Mouse (Mus musculus) bone marrow, adult 2 months (tissue): ENCODE data around the gene St3gal5. TPM values are rescaled to one million over a fixed set of nuclear protein-coding genes. Genes with fewer than 3 reads are reported as not detected.
"Not testable (repeated sequence)": the region's sequence is repeated elsewhere in the genome, so short reads cannot be mapped to it uniquely, and the experiment has no call there.

Source experiments
- H3K27ac ChIP-seq: fragments of 200-500 bp; 2 replicates; pipeline ENCODE4 v1.5.1; 2012; ENCODE audit warnings: low read depth, mild to moderate bottlenecking, control low read depth, inconsistent platforms, low read length; ENCODE audit not compliant: control insufficient read depth, poor library complexity, insufficient read depth
- H3K4me1 ChIP-seq: fragments of 200-500 bp; 2 replicates; pipeline ENCODE4 v1.6.1; 2011; ENCODE audit warnings: low read length; ENCODE audit not compliant: control insufficient read depth, insufficient read depth
- H3K4me3 ChIP-seq: fragments of 200-500 bp; replicated peaks from 2 replicates; pipeline ENCODE3; 2011; ENCODE audit warnings: mild to moderate bottlenecking, low read depth, low read length, control low read depth; ENCODE audit not compliant: control insufficient read depth
- CTCF ChIP-seq: fragments of 200-500 bp; IDR thresholded peaks from 2 replicates; pipeline ENCODE4 v1.5.1; 2011; ENCODE audit warnings: low read length, control low read depth; ENCODE audit not compliant: control insufficient read depth, insufficient read depth
- POLR2A ChIP-seq: fragments of 200-500 bp; IDR thresholded peaks from 2 replicates; pipeline ENCODE4 v1.6.1; 2011; ENCODE audit warnings: low read depth, mild to moderate bottlenecking, control low read depth, low read length, borderline replicate concordance; ENCODE audit not compliant: control insufficient read depth
- WGBS: fragments of 180-500 bp; shearing (Covaris S2); methylation state at CpG from one replicate; pipeline ENCODE4 v1.1.7; 2018; 5-methylcytosine and 5-hydroxymethylcytosine counted together
- polyA plus RNA-seq: library from polyadenylated mRNA; stranded (reverse); fragments of >200 nt; gene quantifications from 2 replicates; pipeline ENCODE4 v1.2.4, GENCODE M21; 2011; ENCODE audit warnings: low replicate concordance; ENCODE audit not compliant: missing spikeins, insufficient read depth, insufficient read length

St3gal5 gene
- polyA plus RNA-seq, 1 experiment: 203 TPM

GRCm38 (mm10) chr6:72142561-72142960 is 45.2 kb downstream of the St3gal5 start:
- WGBS: 91% methylated on average over 4 of the region's 4 CpGs
- TF ChIP-seq POLR2A (no peak), CTCF (no peak)
- no peak overlapping the region for H3K27ac ChIP-seq
- H3K4me3 ChIP-seq: no peak overlapping the region
- H3K4me1 ChIP-seq: peaks cover 1% of the 10 kb centered on the region; the same call in 1 of the 2 replicates

GRCm38 (mm10) chr6:72144353-72144752 is 47.0 kb downstream of the St3gal5 start:
- no peak for TF ChIP-seq POLR2A
- H3K4me1 ChIP-seq: peaks cover 1% of the 10 kb centered on the region; the same call in 1 of the 2 replicates
- no peak overlapping the region for H3K27ac ChIP-seq
- no peak overlapping the region for H3K4me3 ChIP-seq
- 93% methylated on average over 7 of the region's 7 CpGs for WGBS

GRCm38 (mm10) chr6:72146803-72147202 is 49.4 kb downstream of the St3gal5 start:
- TF ChIP-seq CTCF: no peak
- TF ChIP-seq POLR2A: no peak
- WGBS: 94% methylated on average over 14 of the region's 14 CpGs
- Histone ChIP-seq H3K4me3 (no peak overlapping the region), H3K27ac (no peak overlapping the region), H3K4me1 (no peaks in the 10 kb centered on the region)

- 98% methylated on average over 4 of the region's 4 CpGs for WGBS
- no peak overlapping the region for H3K27ac ChIP-seq
- TF ChIP-seq POLR2A (no peak), CTCF (no peak)
- H3K4me1 ChIP-seq: no peaks in the 10 kb centered on the region; the same call in 1 of the 2 replicates
- H3K4me3 ChIP-seq: no peak overlapping the region
These were observed 51.3 kb downstream of the St3gal5 start for GRCm38 (mm10) chr6:72148721-72149120.

GRCm38 (mm10) chr6:72149797-72150196 is 52.4 kb downstream of the St3gal5 start:
- no peak for TF ChIP-seq CTCF
- TF ChIP-seq POLR2A: no peak
- Histone ChIP-seq H3K4me1 (no peaks in the 10 kb centered on the region; the same call in 1 of the 2 replicates), H3K4me3 (no peak overlapping the region), H3K27ac (no peak overlapping the region)
- 87% methylated on average over 3 of the region's 3 CpGs for WGBS

- no peak for TF ChIP-seq CTCF
- Histone ChIP-seq H3K4me1 (no peaks in the 10 kb centered on the region; the same call in 1 of the 2 replicates), H3K27ac (no peak overlapping the region), H3K4me3 (no peak overlapping the region)
- 79% methylated on average over 7 of the region's 7 CpGs for WGBS
These were observed 55.3 kb downstream of the St3gal5 start for GRCm38 (mm10) chr6:72152707-72153106.

- TF ChIP-seq CTCF: peak; percentile 41; the same call in 1 of the 2 replicates
- TF ChIP-seq POLR2A: no peak
- H3K4me1 ChIP-seq: no peaks in the 10 kb centered on the region; the same call in 1 of the 2 replicates
- H3K4me3 ChIP-seq: no peak overlapping the region
- peak overlapping the region; percentile 8; the same call in 1 of the 2 replicates for H3K27ac ChIP-seq
- WGBS: 20% methylated on average over 11 of the region's 11 CpGs
These were observed 56.1 kb downstream of the St3gal5 start for GRCm38 (mm10) chr6:72153455-72153854.

- WGBS: 45% methylated on average over 5 of the region's 5 CpGs
- not testable (repeated sequence) for H3K4me1 ChIP-seq, H3K27ac ChIP-seq, H3K4me3 ChIP-seq
These were observed 56.6 kb downstream of the St3gal5 start for GRCm38 (mm10) chr6:72154008-72154407.

- no peak for TF ChIP-seq POLR2A
- TF ChIP-seq CTCF: no peak
- whole genome bisulfite sequencing: 74% methylated on average over 7 of the region's 7 CpGs
- H3K4me3 ChIP-seq: no peak overlapping the region
- no peak overlapping the region for H3K27ac ChIP-seq
- H3K4me1 ChIP-seq: no peaks in the 10 kb centered on the region; the same call in 1 of the 2 replicates
These were observed 57.6 kb downstream of the St3gal5 start for GRCm38 (mm10) chr6:72154938-72155531.
